Mouse (Mus musculus): Measurements from ENCODE around the gene Bap1.

DNA sequence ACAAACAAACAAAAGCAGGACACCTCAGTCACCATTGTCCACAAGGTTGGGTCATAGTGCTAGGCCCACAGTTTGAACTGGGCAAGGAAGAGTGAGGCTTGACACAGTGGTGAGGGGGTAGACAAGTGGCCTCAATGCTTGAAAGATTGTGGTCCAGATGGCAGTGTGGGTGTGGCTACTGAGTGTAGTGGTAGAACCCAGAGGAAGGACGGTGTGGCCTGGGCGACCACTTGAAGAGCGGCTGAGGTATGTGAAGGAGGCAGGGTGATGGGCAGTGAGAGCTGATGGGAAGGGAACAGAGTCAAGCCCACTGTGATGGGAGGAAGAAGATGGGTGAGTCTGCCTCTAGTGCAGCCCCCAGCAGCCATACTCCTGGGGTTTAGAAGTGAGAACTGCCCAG lies 36.6 kb upstream of the Bap1 start:
- TF ChIP-seq CTCF (IDR thresholded peaks at IDR 0.05) (no peak), EP300 (IDR thresholded peaks at IDR 0.05) (no peak)
